In the genomic region with DNA sequence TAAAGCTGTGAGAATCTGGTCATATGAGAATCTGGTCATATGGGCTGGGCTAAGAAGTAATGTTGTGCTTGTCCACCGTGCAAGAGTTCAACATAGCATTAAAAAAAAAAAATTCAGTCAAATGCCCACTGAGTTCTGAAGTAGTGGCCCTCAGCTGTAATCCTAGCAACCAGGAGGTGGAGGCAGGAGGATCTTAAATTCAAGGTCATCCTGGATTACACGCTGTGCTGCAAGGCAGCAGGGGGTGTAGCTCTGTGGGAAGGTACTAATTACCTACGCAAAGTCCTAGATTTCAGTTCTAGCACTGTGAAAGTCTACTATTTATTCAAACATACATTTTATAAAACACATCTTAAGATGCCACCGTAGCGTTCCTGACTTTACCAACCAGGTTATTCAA, we compare ENCODE assay signal across 7 mouse cellular contexts. TPM values are rescaled to one million over a fixed set of nuclear protein-coding genes. Genes with fewer than 3 reads are reported as not detected.
DNase-seq lines count a peak whose midpoint lies in the region; ATAC-seq lines count a peak whose summit lies in the region.

No protein-coding gene starts in this region.

- peaks cover 8% of the 10 kb centered on the region for H3K4me1 ChIP-seq in lung, embryonic 16.5 days (replicated peaks; ENCODE audit: control insufficient read depth, insufficient read depth, low read length)
- H3K4me1 ChIP-seq in embryonic facial prominence, embryonic 13.5 days, result peaks cover 9% of the 10 kb centered on the region
- H3K4me1 ChIP-seq in limb, embryonic 13.5 days, result peaks cover 15% of the 10 kb centered on the region
- H3K4me1 ChIP-seq in stomach, embryonic 14.5 days (ENCODE audit: control insufficient read depth, insufficient read depth, low read length), result peaks cover 5% of the 10 kb centered on the region; the same call in 1 of the 2 replicates

- 13% methylated on average over 5 of the region's 5 CpGs for WGBS in lung, embryonic 16.5 days
- 16% methylated on average over 5 of the region's 5 CpGs for whole genome bisulfite sequencing in embryonic facial prominence, embryonic 13.5 days
- WGBS in limb, embryonic 13.5 days, result 13% methylated on average over 5 of the region's 5 CpGs
- WGBS in stomach, embryonic 14.5 days, result 15% methylated on average over 5 of the region's 5 CpGs

- H3K4me2 ChIP-seq in lung, embryonic 16.5 days (ENCODE audit: low read depth, low read length), result peak overlapping the region; percentile 81
- H3K4me2 ChIP-seq in embryonic facial prominence, embryonic 13.5 days, result peak overlapping the region; percentile 71
- peak overlapping the region; percentile 72 for H3K4me2 ChIP-seq in limb, embryonic 13.5 days (replicated peaks)
- H3K4me2 ChIP-seq in stomach, embryonic 14.5 days (replicated peaks; ENCODE audit: low read depth, low read length), result peak overlapping the region; percentile 78

- H3K27me3 ChIP-seq in lung, embryonic 16.5 days (ENCODE audit: control insufficient read depth, insufficient read depth, low read depth, low read length), result no peaks in the 10 kb centered on the region
- H3K27me3 ChIP-seq in embryonic facial prominence, embryonic 13.5 days, result no peaks in the 10 kb centered on the region
- no peaks in the 10 kb centered on the region for H3K27me3 ChIP-seq in limb, embryonic 13.5 days
- H3K27me3 ChIP-seq in stomach, embryonic 14.5 days (ENCODE audit: control insufficient read depth, insufficient read depth, low read length), result no peaks in the 10 kb centered on the region

- peaks cover 5% of the 10 kb centered on the region; the same call in 1 of the 2 replicates for H3K36me3 ChIP-seq in lung, embryonic 16.5 days (ENCODE audit: control insufficient read depth, insufficient read depth, low read length)
- peaks cover 9% of the 10 kb centered on the region for H3K36me3 ChIP-seq in embryonic facial prominence, embryonic 13.5 days
- H3K36me3 ChIP-seq in limb, embryonic 13.5 days, result peaks cover 6% of the 10 kb centered on the region
- peaks cover 5% of the 10 kb centered on the region; the same call in 1 of the 2 replicates for H3K36me3 ChIP-seq in stomach, embryonic 14.5 days (ENCODE audit: control insufficient read depth, insufficient read depth, low read length)

- ATAC-seq in lung, embryonic 16.5 days (ENCODE audit: low read depth), result no peak
- ATAC-seq in embryonic facial prominence, embryonic 13.5 days (ENCODE audit: insufficient number of reproducible peaks, insufficient read depth, low FRiP score, low TSS enrichment, low read depth), result no peak
- no peak for ATAC-seq in limb, embryonic 13.5 days (ENCODE audit: low FRiP score, low read depth)
- no peak for ATAC-seq in stomach, embryonic 14.5 days (ENCODE audit: insufficient number of reproducible peaks, insufficient read depth, low FRiP score, low read depth)
- ATAC-seq in activated CD4-positive, CD25-positive, alpha-beta regulatory T cell, adult 4 months, result no peak

- peak overlapping the region; percentile 84 for H3K4me3 ChIP-seq in lung, embryonic 16.5 days (ENCODE audit: low read length)
- peak overlapping the region; percentile 74 for H3K4me3 ChIP-seq in embryonic facial prominence, embryonic 13.5 days
- peak overlapping the region; percentile 69 for H3K4me3 ChIP-seq in limb, embryonic 13.5 days
- peak overlapping the region; percentile 58 for H3K4me3 ChIP-seq in stomach, embryonic 14.5 days (ENCODE audit: low read depth, low read length)

- no peaks in the 10 kb centered on the region for H3K9me3 ChIP-seq in lung, embryonic 16.5 days (ENCODE audit: control insufficient read depth, low read length)
- no peaks in the 10 kb centered on the region for H3K9me3 ChIP-seq in embryonic facial prominence, embryonic 13.5 days
- no peaks in the 10 kb centered on the region for H3K9me3 ChIP-seq in limb, embryonic 13.5 days
- H3K9me3 ChIP-seq in stomach, embryonic 14.5 days (ENCODE audit: control insufficient read depth, low read depth, low read length), result no peaks in the 10 kb centered on the region

- peak overlapping the region; percentile 77 for H3K9ac ChIP-seq in lung, embryonic 16.5 days (ENCODE audit: low read length)
- peak overlapping the region; percentile 79 for H3K9ac ChIP-seq in embryonic facial prominence, embryonic 13.5 days
- peak overlapping the region; percentile 72 for H3K9ac ChIP-seq in limb, embryonic 13.5 days
- H3K9ac ChIP-seq in stomach, embryonic 14.5 days (replicated peaks; ENCODE audit: low read depth, low read length), result peak overlapping the region; percentile 57

- H3K27ac ChIP-seq in lung, embryonic 16.5 days (ENCODE audit: low read length), result no peak overlapping the region
- H3K27ac ChIP-seq in embryonic facial prominence, embryonic 13.5 days, result 0 out of 2 replicates have a peak overlapping the region, but pooled peaks have one; percentile 62
- H3K27ac ChIP-seq in limb, embryonic 13.5 days, result 0 out of 2 replicates have a peak overlapping the region, but pooled peaks have one; percentile 48
- H3K27ac ChIP-seq in stomach, embryonic 14.5 days (ENCODE audit: low read length), result no peak overlapping the region

- DNase-seq in lung, adult 18-20 months, result no peak
- no peak for DNase-seq in right cerebral cortex, postnatal 4 days

RNA-seq across cellular contexts. Expression of gene Actr6, which starts 0.8 kb away (rescaled TPM):
- 31.4 and 34.3 TPM in 2 replicates for polyA plus RNA-seq in lung, embryonic 16.5 days (2015; fragmentation: Nextera tagmentation; extraction: Ambion mirVana)
- 43.7 and 47.2 TPM in 2 replicates for polyA plus RNA-seq in embryonic facial prominence, embryonic 13.5 days (2015; fragmentation: Nextera tagmentation; extraction: Ambion mirVana)
- 41.2 and 41.8 TPM in 2 replicates for polyA plus RNA-seq in limb, embryonic 13.5 days (2015; fragmentation: Nextera tagmentation; extraction: Ambion mirVana)
- 29.7 and 39.1 TPM in 2 replicates for polyA plus RNA-seq in stomach, embryonic 14.5 days (2014; fragmentation: Nextera tagmentation; extraction: Ambion mirVana)
- polyA plus RNA-seq in activated CD4-positive, CD25-positive, alpha-beta regulatory T cell, adult 4 months (2017; shearing (Covaris generic)), result 10 to 100 TPM; 46.8 to 50.2 TPM

RNA-seq across cellular contexts. Expression of gene Uhrf1bp1l, which starts 13.4 kb away (rescaled TPM):
- polyA plus RNA-seq in lung, embryonic 16.5 days (2015; fragmentation: Nextera tagmentation; extraction: Ambion mirVana), result 33.3 and 33.5 TPM in 2 replicates
- 22.9 and 23.1 TPM in 2 replicates for polyA plus RNA-seq in embryonic facial prominence, embryonic 13.5 days (2015; fragmentation: Nextera tagmentation; extraction: Ambion mirVana)
- 26.3 and 28.0 TPM in 2 replicates for polyA plus RNA-seq in limb, embryonic 13.5 days (2015; fragmentation: Nextera tagmentation; extraction: Ambion mirVana)
- 30.5 and 30.7 TPM in 2 replicates for polyA plus RNA-seq in stomach, embryonic 14.5 days (2014; fragmentation: Nextera tagmentation; extraction: Ambion mirVana)
- 10 to 100 TPM; 24.6 to 33.1 TPM for polyA plus RNA-seq in activated CD4-positive, CD25-positive, alpha-beta regulatory T cell, adult 4 months (2017; shearing (Covaris generic))

RNA-seq across cellular contexts. Expression of gene Scyl2, which starts 45.3 kb away (rescaled TPM):
- polyA plus RNA-seq in lung, embryonic 16.5 days (2015; fragmentation: Nextera tagmentation; extraction: Ambion mirVana), result 7.5 and 7.7 TPM in 2 replicates
- polyA plus RNA-seq in embryonic facial prominence, embryonic 13.5 days (2015; fragmentation: Nextera tagmentation; extraction: Ambion mirVana), result 8.6 and 9.5 TPM in 2 replicates
- polyA plus RNA-seq in limb, embryonic 13.5 days (2015; fragmentation: Nextera tagmentation; extraction: Ambion mirVana), result 7.4 and 8.0 TPM in 2 replicates
- polyA plus RNA-seq in stomach, embryonic 14.5 days (2014; fragmentation: Nextera tagmentation; extraction: Ambion mirVana), result 15.2 and 16.1 TPM in 2 replicates
- polyA plus RNA-seq in activated CD4-positive, CD25-positive, alpha-beta regulatory T cell, adult 4 months (2017; shearing (Covaris generic)), result 1 to 10 TPM; 7.6 to 9.0 TPM

Comparison
In these comparisons a context has a peak if more than half of its experiments do, and no peak if none do; other contexts are left out.
1. H3K27ac ChIP-seq: peak in embryonic facial prominence, embryonic 13.5 days (single experiment) and limb, embryonic 13.5 days (single experiment); none in lung, embryonic 16.5 days (single experiment) and stomach, embryonic 14.5 days (single experiment).
2. Peak in every context shown above with its lines, with median percentiles within 50 percentile points of each other: H3K4me2 ChIP-seq, H3K4me3 ChIP-seq and H3K9ac ChIP-seq.